Mouse (Mus musculus): ENCODE measurements around the gene Afg1l.

The Afg1l gene

DNA sequence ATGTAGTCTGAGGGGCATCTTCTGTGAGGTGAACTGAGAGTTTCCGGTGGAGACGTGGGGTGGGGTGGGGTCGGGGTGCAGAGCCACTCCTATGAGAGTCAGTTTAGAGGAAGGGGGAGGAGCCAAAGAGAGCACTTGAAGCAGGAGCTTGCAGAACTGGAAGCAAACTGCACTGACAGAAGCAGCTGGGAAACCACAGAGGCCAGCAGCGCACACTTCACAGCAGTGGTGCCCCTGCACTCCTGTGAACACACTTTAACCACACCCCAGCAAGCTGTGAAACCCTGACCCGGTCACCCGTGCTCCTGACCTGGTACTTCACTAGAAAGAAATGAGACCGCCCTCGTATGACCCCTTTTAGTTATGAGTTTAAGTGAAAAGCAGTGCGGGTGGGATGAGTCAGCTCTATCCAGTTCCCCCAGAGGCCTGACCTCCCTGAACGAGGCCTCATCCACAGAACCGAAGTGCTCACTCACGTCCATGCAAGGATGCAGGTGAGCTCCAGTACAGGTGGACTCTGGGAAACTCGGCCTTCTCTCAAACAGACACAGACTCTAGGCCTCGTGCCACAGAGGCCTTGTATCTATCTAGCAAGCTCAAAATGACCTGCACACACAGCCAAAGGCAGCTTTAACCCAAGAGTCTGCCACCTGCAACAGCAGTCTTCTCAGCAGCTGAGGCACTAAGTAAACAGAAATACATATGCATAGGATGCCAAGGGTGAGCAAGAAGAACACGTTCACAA, 208.9 kb downstream of the Afg1l start:
- DNase-seq (ENCODE audit: low read depth, low spot score) = peak; percentile 12

DNA sequence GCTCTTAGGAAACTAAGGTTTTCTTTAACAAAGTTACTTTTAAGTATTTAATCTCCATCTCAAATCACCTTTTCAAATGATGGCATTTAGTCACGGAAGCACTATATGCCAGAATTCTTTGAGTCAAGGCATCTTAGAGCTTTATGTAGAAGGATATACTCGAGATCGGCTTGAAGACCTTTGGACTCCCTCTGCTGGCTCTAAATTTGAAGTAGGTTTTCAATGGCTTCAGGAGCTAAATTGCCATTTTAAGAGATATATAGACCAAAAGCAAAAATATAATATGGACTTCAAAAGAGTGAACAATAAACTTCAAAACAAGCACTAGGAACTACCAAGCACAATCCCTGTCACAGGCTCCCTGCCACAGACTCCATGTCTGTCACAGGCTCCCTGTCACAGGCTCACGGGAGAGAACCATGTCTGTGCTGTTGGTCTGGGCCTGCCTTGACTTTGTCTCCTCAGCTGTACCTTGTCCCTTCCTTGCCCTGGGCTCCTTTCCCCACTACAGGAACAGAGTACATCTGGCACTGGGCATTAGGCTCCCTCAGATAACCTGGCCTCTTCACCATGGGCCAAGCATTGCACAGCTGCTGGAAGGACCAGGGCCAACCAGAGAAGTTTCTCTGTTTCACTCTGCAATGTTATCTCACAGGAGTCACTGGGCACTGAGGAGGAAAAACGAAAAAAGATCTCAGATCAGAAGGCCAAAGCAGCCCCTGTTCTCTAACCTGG, 210.4 kb downstream of the Afg1l start:
- DNase-seq (ENCODE audit: low read depth, low spot score) = no peak

DNA sequence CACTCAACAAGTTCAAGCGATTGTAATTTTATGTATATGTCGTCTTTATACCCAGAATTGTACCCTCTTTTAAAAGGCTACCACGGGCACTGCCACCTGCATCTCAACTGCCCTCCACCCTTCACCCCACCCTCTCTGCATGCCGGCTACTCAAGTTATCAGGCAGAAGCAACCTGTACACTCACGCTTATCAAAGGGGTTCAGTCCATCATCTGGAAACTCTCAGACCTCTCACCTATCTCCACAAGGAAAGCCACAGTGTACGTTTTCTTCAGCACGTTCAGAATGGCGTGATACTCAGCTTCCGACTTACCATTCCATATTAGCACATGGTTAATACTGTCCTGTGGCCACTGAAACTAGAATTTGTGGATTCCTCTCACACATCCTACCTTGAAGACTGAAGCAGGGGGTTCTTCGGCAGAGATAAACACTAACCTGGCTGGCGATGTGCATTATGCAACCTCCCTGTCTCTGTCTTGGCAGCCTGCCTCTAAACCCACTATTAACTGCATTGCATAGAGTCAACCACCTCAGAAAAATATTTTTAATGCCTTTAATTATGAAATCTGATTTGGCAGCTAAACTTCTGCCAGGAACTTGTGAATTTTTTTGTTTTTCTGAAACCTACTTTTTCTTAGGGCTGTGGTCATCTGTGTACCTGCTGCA, 213.2 kb downstream of the Afg1l start:
- DNase-seq (ENCODE audit: low read depth, low spot score) = no peak

DNA sequence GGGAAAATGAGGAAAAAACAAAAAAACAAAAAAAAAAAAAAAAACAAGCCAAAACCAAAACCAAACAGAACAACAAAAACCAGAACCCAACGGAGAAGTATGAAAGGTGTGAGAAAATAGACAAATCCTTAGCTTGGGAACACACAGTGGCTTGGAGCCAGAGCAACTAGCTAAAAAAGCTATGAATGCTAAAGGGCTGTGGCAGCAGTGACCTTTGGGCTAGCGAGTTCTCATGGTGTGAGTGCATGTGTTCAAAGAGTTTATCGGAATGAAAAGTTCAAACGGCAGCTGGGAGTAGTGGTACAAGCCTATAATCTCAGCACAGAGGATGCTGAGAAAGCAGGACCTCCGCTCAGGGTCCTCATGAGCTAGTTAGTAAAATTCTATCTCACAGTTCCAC, 214.2 kb downstream of the Afg1l start:
- DNase-seq (ENCODE audit: low read depth, low spot score) = no peak

DNA sequence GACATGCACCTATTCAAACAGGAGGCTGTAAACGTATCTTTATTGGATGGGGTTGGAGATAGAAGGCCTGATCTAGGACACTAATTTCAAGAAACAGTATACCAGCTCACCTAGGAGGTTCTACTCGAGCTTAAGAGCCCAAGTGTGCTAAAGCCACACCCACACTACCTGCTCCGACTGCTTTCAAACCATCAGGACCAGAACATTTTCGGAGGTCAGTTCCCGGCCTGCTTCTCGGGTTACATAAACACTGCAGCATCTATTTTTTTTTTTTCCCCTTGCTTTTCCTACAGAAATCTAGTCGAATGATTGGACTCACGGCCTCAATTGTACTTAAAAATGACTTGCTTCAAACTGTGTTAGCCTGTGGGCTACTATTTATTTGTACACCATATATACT, 214.7 kb downstream of the Afg1l start:
- DNase-seq (ENCODE audit: low read depth, low spot score) = no peak
